Mouse (Mus musculus) fat pad, adult 2 months (tissue): ENCODE data around the gene Ppp1r12c.
A peak's percentile ranks its signal among the peaks of the same experiment; 100 is the strongest.

ENCODE experiments used
- DNase-seq: peaks from one replicate; pipeline ENCODE4 v3.0.0-alpha.2; 2011; ENCODE audit warnings: low read depth, low spot score; ENCODE audit errors: extremely low read depth

Ppp1r12c gene

DNA sequence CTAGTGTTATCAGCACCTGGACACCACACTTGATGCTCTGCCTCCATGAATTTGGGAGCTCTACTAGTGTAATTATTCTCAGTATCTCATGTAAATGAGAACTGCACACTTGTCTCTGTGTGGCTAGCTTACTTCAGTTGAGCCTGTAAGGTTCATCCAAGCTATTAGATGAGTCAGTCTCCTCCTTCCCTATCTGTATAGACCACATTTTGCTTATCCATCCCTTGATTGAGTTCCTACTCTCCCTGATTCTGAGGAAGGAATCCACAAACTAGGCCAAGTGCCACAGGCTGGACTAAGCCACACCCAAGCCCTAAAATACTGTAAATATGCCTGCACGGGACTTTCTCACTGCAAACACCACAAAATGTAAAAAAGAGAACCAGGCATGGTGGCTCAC lies 7.5 kb downstream of the Ppp1r12c start:
- DNase-seq: no peak

DNA sequence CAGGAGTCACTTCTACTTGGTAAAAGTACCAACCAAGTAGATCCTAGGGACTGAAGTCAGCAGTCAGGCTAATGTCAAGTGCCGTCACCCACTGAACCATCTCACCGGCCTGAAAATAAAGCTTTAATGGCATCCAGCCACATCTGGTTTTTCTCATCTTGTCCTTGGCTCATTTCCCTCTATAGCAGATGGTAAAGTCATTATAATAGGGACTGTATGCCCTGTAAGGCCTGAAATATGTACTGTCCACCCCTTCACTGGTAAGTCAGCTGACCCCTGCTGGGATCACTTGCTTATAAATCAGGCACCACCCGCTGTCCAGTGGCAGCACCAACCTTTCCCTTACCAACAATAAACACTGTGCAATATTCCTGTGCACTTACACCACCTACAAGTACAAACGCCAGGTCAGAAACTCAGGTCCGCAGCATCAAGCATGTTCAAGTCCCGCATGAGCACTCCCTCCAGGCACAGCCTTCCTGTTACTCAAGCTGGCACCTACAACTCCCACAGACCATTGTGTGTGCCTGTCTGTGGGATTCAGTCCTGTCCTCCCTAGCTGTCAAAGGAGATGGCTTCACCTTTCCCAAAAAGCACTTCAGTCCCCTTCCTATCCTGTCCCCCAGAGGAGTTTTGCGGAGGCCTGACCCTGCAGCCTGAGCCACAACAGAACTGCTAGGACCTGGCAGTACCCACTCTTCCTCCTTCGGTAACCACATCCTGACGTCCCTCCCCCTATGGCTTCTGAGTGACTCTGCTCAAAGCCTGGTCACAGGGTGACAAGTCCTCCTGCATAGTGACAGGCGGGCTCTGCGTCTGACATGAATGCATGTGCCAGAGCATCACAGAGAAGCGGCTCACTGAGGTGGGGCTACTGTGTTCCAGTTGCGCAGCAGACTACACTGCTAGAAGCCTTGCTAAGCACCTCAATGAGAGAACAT lies 8.9 kb downstream of the Ppp1r12c start:
- no peak for DNase-seq

DNA sequence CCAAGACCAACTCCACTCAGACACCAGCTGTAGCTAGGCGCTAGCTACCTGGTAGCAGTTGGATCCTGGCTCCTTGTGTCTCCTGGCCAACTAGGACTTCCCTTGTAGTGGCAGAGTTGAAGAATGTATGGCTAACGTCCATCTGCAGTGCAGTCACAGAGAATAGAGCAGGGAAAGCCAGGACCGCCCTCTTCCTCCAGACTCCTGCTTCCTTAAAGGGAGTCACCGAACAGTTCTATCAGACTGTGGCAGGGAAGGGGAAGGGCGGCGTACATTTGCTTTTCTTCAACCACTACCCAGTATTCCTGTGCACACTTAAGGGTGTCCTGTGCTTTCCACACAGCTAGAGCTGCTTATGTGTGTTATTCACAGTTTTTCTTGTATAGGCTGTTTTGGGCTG lies 10.2 kb downstream of the Ppp1r12c start:
- DNase-seq: no peak

- DNase-seq: no peak
Measured at GRCm38 (mm10) chr7:4482281-4482680, 19.2 kb downstream of the Ppp1r12c start.

DNA sequence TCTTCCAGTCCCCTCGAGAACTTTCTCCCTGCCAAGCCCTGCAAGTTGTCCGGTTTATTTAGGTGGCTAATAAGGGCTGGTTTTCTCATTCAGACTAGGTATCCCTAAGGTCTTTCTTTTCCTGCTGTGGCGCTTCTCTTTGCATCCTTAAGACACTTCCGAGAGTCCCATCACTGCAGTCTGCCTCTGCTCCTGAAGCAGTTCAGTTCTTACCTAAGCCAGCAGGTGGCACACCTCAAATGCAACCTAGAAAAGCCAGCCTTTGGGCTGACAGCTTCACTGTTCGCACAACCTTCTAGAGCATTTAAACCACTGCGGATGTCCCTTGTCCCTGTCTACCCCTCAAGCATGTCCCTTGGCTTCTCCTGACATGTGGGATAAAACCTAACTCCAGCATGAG lies 21.8 kb downstream of the Ppp1r12c start:
- DNase-seq: no peak

- no peak for DNase-seq
Measured at GRCm38 (mm10) chr7:4478796-4479291, 22.6 kb downstream of the Ppp1r12c start.

- no peak for DNase-seq
Measured at GRCm38 (mm10) chr7:4478021-4478795, 23.3 kb downstream of the Ppp1r12c start.

- no peak for DNase-seq
Measured at GRCm38 (mm10) chr7:4473940-4474339, 27.5 kb downstream of the Ppp1r12c start.

GRCm38 (mm10) chr7:4471179-4471555 lies 30.3 kb downstream of the Ppp1r12c start:
- DNase-seq: no peak

DNA sequence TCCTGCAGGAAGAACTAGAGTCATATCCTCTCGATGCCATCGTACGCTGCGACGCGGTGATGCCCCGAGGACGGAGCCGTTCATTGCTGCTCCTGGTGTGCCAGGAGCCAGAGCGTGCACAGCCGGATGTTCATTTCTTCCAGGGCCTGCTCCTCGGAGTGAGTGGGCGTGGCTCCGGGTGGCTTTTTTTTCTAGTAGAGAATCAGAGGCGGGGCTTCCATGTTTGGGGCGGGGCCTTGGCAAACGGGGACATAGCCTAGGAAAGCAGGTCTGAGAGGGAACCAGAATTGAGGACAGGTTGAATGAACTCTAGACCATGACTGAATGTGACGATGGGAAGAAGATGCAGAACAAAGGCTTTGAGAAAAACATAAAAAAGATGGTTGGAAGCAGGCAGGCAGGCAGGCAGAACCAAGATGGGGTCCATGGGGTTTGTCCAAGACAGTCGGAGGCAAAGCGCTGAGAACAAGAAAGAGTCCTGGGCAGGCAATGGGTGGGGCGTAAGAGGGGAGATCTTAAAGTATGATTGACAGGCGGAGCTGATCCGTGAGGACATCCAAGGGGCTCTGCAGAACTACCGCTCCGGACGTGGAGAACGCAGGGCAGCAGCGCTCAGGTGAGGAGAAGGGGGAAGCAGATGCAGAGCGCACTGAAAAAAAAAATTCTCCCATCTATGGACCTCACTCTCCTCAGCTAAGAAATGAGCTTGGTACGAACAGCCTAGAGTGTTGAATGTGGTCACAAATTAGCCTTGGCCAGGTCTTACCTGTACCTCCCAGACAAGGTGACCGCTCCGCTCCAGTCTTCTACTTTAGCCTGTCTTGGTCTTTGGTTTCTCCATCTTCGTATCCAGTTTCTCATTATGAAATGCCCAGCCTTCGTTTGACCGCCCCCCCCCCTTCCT lies 31.0 kb downstream of the Ppp1r12c start:
- no peak for DNase-seq

DNA sequence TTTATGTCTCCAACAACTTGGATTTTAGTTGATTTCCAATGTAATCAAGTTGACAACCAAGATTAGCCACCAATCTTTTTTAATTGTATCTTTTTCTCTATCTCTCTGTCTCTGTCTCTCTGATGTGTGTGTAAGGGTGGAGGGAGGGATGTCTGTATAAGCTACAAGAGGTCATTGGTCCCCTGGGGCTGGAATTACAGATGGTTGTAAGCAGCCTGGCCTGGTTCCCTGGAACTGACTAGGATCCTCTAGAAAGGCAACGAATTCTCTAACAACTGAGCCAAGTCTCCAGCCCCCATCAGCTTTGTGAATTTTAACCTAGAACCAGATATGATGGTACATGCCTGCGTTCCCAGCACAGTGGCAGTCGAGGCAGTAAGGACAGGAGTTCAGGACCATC lies 33.7 kb downstream of the Ppp1r12c start:
- DNase-seq: no peak

- no peak for DNase-seq
Measured at GRCm38 (mm10) chr7:4464194-4464824, 37.2 kb downstream of the Ppp1r12c start.

GRCm38 (mm10) chr7:4460576-4461434 lies 40.7 kb downstream of the Ppp1r12c start, which contains the start of gene Eps8l1:
Eps8l1 (plus strand) TSS chr7:4460674.
- no peak for DNase-seq

DNA sequence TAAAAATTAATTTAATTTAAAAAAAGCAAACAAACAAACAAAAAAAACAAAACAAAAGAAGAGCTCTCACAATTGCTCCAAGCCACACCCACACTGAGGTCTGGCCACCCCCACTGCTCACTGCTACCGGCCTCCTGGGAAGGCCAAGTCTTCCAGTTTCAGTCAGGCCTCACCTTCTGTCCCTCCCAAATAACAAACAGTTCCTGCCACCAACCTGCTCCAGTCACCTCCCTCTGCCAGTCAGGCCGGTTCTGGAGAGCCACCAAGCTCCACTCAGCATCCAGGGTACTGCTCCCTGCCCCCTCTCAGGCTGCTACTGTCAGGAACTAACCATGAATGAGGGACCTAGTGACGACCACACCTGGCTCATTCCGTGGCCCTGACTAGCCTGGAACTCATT lies 48.8 kb downstream of the Ppp1r12c start:
- no peak for DNase-seq

DNA sequence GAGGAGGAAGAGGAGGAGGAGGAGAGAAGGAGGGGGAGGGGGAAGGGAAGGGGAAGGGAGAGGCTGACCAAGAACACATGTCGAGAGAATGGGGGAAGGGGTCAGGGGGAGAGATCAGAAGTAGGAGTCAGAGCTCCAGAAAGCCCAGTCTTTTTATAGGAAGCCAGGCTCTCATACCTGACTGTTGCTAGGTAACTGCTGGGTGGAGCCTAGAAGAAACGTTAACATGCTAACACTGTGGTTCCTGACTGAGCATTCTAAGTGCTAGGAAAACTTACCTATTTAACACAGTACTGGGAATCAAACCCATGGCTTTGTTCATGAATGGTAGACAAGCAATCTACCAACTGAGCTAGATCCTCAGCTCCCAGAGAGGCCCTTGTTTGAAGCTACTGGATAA lies 52.3 kb downstream of the Ppp1r12c start:
- DNase-seq: no peak

DNA sequence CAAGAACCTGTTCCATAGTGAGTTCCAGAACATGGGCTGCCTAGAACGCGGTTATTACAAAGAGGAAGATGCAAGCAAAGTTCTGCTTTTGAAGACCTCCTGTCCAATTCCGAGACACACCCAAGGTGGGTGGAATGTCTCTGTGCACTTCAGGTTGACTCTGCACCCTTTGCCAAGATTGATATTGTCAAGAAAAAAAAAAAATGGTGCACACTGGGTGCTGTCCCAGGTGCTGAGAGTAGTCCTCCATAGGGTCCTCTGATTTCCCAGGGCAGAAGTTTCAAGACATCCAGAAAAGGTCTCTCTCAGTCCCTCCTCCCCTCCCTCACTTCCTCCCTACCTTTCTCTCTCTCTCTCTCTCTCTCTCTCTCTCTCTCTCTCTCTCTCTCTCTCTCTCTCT lies 53.0 kb downstream of the Ppp1r12c start:
- no peak for DNase-seq

- DNase-seq: no peak
Measured at GRCm38 (mm10) chr7:4447138-4447537, 54.3 kb downstream of the Ppp1r12c start.

DNA sequence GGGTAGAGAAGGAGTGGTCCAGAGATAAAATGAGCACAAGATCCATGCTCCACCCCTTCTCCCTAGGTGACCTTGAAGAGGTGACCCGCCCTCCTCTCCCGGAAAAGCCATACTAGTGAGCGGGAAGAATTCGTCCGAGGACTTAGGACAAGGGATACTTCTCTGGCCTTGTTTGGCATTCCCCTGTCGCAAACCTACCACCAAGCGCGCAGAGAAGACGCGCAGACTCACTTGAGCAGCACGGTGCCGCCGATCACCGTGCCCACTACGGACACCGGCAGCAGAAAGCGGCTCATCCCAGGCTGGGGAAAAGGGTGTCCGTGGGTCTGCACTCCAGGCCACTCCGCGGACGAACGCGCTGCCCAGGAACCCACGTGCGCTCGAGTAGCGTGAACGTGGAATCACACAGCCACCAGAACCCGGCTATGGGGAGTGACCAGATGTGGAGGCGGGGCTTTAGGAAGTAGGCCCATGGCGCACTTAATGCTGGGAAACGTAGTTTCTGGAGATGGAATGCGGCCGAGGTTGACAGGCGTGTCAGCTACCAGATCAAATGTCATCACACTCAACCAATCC lies 56.2 kb downstream of the Ppp1r12c start, which contains the start of gene Rdh13:
Gene Rdh13, minus strand, starts transcription at position 434 of the 576 bp plus-strand sequence.
- peak; percentile 62 for DNase-seq

GRCm38 (mm10) chr7:4440549-4440948 lies 60.9 kb downstream of the Ppp1r12c start:
- no peak for DNase-seq
